Mouse (Mus musculus): Measurements from ENCODE around the gene Npas3. TPM values are rescaled to one million over a fixed set of nuclear protein-coding genes. Genes with fewer than 3 reads are reported as not detected.

Npas3 gene
- total and polyA plus RNA-seq, 2 experiments = 0.04 TPM; not detected in 1

DNA sequence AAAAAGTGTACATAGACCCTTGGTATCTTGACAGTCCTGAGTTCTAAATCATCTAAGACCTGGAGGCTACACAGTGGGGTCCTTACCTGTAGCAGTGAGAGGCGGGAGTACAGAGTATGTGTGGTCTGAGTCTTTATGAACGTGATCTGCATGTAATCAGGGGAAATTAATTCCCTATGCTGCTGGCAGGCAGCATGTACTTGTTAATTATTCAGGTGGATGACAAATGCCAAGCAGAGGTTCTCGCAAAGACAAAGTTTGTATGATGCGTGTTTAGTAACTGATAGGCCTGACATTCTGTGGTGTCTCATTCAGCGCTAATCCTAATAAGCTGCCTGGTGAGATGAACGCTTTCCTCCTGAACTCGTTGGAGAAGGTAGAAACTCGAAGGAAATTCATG, 136.4 kb downstream of the Npas3 start:
- H3K27ac ChIP-seq (replicated peaks; ENCODE audit: insufficient read depth, low read depth, low read length) = no peak overlapping the region
- no peaks in the 10 kb centered on the region for H3K27me3 ChIP-seq (ENCODE audit: control insufficient read depth, insufficient read depth, low read length)
- no peak overlapping the region for H3K4me3 ChIP-seq (ENCODE audit: insufficient read depth, low read depth, low read length)
- TF ChIP-seq CTCF (IDR thresholded peaks at IDR 0.05; ENCODE audit: low read depth, low read length) = no peak
- no peak for TF ChIP-seq POLR2A (IDR thresholded peaks at IDR 0.05; ENCODE audit: extremely low read depth, insufficient read depth, low read length)
- H3K4me1 ChIP-seq (ENCODE audit: control insufficient read depth, insufficient read depth, low read length) = no peaks in the 10 kb centered on the region
- H3K79me2 ChIP-seq (ENCODE audit: control insufficient read depth, insufficient read depth, low read length) = no peaks in the 10 kb centered on the region
- DNase-seq (ENCODE audit: extremely low read depth, low read depth, low spot score) = no peak
- no peak overlapping the region for H3K9ac ChIP-seq (ENCODE audit: low read depth, low read length)
- no peaks in the 10 kb centered on the region for H3K36me3 ChIP-seq (ENCODE audit: control insufficient read depth, insufficient read depth, low read length)
- 84% methylated on average over 8 of the region's 8 CpGs for WGBS

DNA sequence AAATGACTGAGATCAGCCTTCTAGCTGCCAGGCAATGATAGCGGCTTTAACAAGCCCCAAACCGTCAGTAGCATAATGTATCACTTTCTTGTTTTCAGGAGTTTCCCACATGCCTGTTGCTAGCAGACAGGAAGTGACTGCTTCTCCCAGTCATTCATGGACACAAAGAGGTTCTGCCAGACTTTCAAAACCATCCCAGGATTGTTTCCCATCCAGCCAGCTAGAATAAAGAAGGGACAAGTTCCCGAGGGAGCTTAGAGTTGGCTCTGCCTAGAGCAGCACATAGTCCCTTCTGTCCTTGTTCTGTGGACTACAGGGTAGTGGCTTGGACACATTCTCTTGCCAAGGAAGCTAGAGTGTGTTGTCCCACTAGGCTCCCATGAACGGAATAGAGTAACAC, 157.4 kb downstream of the Npas3 start:
- Histone ChIP-seq H3K36me3 (ENCODE audit: control insufficient read depth, insufficient read depth, low read length) (no peaks in the 10 kb centered on the region), H3K27me3 (ENCODE audit: control insufficient read depth, insufficient read depth, low read length) (no peaks in the 10 kb centered on the region), H3K79me2 (ENCODE audit: control insufficient read depth, insufficient read depth, low read length) (no peaks in the 10 kb centered on the region), H3K27ac (replicated peaks; ENCODE audit: insufficient read depth, low read depth, low read length) (no peak overlapping the region), H3K4me3 (ENCODE audit: insufficient read depth, low read depth, low read length) (no peak overlapping the region), H3K4me1 (ENCODE audit: control insufficient read depth, insufficient read depth, low read length) (no peaks in the 10 kb centered on the region), H3K9ac (ENCODE audit: low read depth, low read length) (no peak overlapping the region)
- TF ChIP-seq POLR2A (IDR thresholded peaks at IDR 0.05; ENCODE audit: extremely low read depth, insufficient read depth, low read length) (no peak), CTCF (IDR thresholded peaks at IDR 0.05; ENCODE audit: low read depth, low read length) (no peak)
- no peak for DNase-seq (ENCODE audit: extremely low read depth, low read depth, low spot score)
- 69% methylated on average over 4 of the region's 4 CpGs for WGBS

DNA sequence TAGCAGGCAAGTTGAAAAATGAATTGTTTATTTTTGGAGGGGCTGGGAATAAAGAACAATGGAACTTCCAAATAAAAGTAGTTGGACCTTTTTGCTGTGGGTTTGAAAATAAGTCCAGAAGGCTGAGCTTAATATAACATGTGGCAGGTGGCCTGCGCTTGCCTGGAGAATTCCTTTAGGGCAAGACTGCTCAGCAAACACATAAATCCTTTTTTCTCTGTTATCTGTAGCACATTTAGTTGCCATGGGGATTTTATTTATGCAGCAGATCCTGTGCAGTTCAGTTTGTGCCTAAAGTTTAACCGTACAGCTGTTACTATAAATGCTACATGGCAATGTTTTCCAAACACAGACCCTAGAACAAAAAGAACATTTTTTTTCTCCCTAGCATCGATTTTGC, 159.3 kb downstream of the Npas3 start:
- DNase-seq (ENCODE audit: extremely low read depth, low read depth, low spot score) = no peak
- Histone ChIP-seq H3K79me2 (ENCODE audit: control insufficient read depth, insufficient read depth, low read length) (no peaks in the 10 kb centered on the region), H3K4me3 (ENCODE audit: insufficient read depth, low read depth, low read length) (no peak overlapping the region), H3K27ac (replicated peaks; ENCODE audit: insufficient read depth, low read depth, low read length) (no peak overlapping the region), H3K9ac (ENCODE audit: low read depth, low read length) (no peak overlapping the region), H3K27me3 (ENCODE audit: control insufficient read depth, insufficient read depth, low read length) (no peaks in the 10 kb centered on the region), H3K36me3 (ENCODE audit: control insufficient read depth, insufficient read depth, low read length) (no peaks in the 10 kb centered on the region), H3K4me1 (ENCODE audit: control insufficient read depth, insufficient read depth, low read length) (no peaks in the 10 kb centered on the region)
- TF ChIP-seq CTCF (IDR thresholded peaks at IDR 0.05; ENCODE audit: low read depth, low read length) (no peak), POLR2A (IDR thresholded peaks at IDR 0.05; ENCODE audit: extremely low read depth, insufficient read depth, low read length) (no peak)
- 73% methylated on average over 3 of the region's 3 CpGs for WGBS

DNA sequence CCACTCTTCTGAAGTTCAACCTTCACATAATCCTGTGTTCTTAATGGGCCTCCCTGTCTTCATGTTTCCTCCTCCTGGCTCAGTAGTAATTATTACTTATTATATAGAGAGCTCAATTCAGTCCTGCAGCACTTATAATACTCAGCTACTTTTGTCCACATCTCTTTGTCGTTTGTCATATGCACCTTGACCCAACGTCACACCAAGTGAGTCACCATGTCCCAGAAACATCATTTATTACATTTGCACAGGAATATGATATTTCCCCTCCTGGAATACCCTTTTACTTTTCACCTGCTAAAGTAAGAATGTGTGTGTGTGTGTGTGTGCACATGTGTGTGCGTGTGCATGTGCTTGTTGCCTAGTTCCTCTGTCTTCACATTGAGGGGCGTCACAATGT, 161.2 kb downstream of the Npas3 start:
- H3K4me3 ChIP-seq (ENCODE audit: insufficient read depth, low read depth, low read length) = no peak overlapping the region
- H3K27ac ChIP-seq (replicated peaks; ENCODE audit: insufficient read depth, low read depth, low read length) = no peak overlapping the region
- 86% methylated on average over 4 of the region's 4 CpGs for WGBS
- no peaks in the 10 kb centered on the region for H3K79me2 ChIP-seq (ENCODE audit: control insufficient read depth, insufficient read depth, low read length)
- no peaks in the 10 kb centered on the region for H3K27me3 ChIP-seq (ENCODE audit: control insufficient read depth, insufficient read depth, low read length)
- TF ChIP-seq CTCF (IDR thresholded peaks at IDR 0.05; ENCODE audit: low read depth, low read length) (no peak), POLR2A (IDR thresholded peaks at IDR 0.05; ENCODE audit: extremely low read depth, insufficient read depth, low read length) (no peak)
- H3K9ac ChIP-seq (ENCODE audit: low read depth, low read length) = no peak overlapping the region
- no peak for DNase-seq (ENCODE audit: extremely low read depth, low read depth, low spot score)
- no peaks in the 10 kb centered on the region for H3K36me3 ChIP-seq (ENCODE audit: control insufficient read depth, insufficient read depth, low read length)
- H3K4me1 ChIP-seq (ENCODE audit: control insufficient read depth, insufficient read depth, low read length) = no peaks in the 10 kb centered on the region

DNA sequence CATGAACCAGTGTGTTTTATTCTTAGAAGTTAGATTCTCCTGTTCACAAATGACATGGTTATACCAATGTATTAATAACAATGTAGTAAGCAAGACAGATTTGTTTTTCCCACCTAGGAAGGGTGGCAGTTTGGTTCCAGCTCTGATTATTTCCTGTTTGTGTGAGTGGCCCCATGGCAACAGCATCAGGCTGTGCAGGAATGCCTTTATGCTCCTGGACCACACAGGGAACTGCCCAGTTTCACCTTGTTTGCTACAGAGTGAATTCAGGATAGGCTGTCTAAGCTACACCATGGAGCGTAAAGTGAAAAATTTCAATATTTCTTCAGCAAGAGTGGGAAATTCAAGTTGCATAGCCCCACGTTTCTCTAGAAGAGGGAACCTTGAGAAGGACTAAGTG, 162.2 kb downstream of the Npas3 start:
- Histone ChIP-seq H3K4me3 (ENCODE audit: insufficient read depth, low read depth, low read length) (no peak overlapping the region), H3K79me2 (ENCODE audit: control insufficient read depth, insufficient read depth, low read length) (no peaks in the 10 kb centered on the region), H3K27ac (replicated peaks; ENCODE audit: insufficient read depth, low read depth, low read length) (no peak overlapping the region), H3K27me3 (ENCODE audit: control insufficient read depth, insufficient read depth, low read length) (no peaks in the 10 kb centered on the region), H3K36me3 (ENCODE audit: control insufficient read depth, insufficient read depth, low read length) (no peaks in the 10 kb centered on the region), H3K9ac (ENCODE audit: low read depth, low read length) (no peak overlapping the region), H3K4me1 (ENCODE audit: control insufficient read depth, insufficient read depth, low read length) (no peaks in the 10 kb centered on the region)
- 82% methylated on average over 2 of the region's 2 CpGs for WGBS
- no peak for DNase-seq (ENCODE audit: extremely low read depth, low read depth, low spot score)
- TF ChIP-seq POLR2A (IDR thresholded peaks at IDR 0.05; ENCODE audit: extremely low read depth, insufficient read depth, low read length) (no peak), CTCF (IDR thresholded peaks at IDR 0.05; ENCODE audit: low read depth, low read length) (no peak)

DNA sequence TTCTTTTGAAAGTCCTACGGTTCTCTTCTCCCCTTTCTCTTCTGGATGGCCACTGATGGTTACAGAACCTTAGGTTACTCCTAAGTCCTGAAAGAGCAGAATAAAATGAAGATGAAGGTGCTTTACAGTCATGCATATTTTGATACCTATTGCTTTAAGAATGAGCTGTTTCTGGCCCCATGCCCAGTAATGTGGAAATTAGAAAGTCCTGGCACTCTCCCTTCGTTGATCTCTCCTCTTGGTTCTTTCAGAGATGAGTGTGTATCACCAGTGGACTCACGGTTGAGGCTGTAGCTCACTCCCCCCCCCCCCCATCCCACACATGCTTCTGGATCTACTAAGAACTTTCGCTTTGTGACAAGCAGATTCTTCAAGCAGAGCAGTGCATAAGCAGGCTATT, 167.6 kb downstream of the Npas3 start:
- TF ChIP-seq POLR2A (IDR thresholded peaks at IDR 0.05; ENCODE audit: extremely low read depth, insufficient read depth, low read length) (no peak), CTCF (IDR thresholded peaks at IDR 0.05; ENCODE audit: low read depth, low read length) (no peak)
- Histone ChIP-seq H3K4me1 (ENCODE audit: control insufficient read depth, insufficient read depth, low read length) (no peaks in the 10 kb centered on the region), H3K27ac (replicated peaks; ENCODE audit: insufficient read depth, low read depth, low read length) (no peak overlapping the region), H3K4me3 (ENCODE audit: insufficient read depth, low read depth, low read length) (no peak overlapping the region), H3K36me3 (ENCODE audit: control insufficient read depth, insufficient read depth, low read length) (no peaks in the 10 kb centered on the region), H3K79me2 (ENCODE audit: control insufficient read depth, insufficient read depth, low read length) (no peaks in the 10 kb centered on the region), H3K9ac (ENCODE audit: low read depth, low read length) (no peak overlapping the region), H3K27me3 (ENCODE audit: control insufficient read depth, insufficient read depth, low read length) (no peaks in the 10 kb centered on the region)
- DNase-seq (ENCODE audit: extremely low read depth, low read depth, low spot score) = no peak
- WGBS = 56% methylated on average over 4 of the region's 4 CpGs
